Mouse (Mus musculus) CH12F3 (cell line): Measurements from ENCODE around the gene Zfp541.

Experiments
- in situ Hi-C: fragments of 300-500 bp; cut with MboI; formaldehyde crosslinking; loops from 2 replicates; pipeline ENCODE4 v1.14.3; 2020; ENCODE audit warnings: low sequenced_read_pairs

Gene Zfp541

DNA sequence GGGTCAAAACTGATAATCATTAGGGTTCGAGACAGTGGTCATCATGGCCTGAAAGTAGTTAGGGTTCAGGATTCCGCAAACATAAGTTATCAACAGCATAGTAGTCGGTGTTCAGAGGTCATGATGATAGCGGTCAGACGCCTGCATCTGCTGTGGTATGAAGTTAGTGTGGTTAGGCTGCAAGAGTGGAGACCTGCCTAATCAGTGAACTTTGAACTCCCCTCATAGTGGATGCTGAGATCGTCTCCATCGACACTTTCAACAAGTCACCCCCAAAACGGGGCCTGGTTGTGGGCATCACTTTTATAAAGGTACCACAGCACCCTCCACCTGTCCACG, 58.6 kb downstream of the Zfp541 start:
- in situ Hi-C loops: no loop called here

DNA sequence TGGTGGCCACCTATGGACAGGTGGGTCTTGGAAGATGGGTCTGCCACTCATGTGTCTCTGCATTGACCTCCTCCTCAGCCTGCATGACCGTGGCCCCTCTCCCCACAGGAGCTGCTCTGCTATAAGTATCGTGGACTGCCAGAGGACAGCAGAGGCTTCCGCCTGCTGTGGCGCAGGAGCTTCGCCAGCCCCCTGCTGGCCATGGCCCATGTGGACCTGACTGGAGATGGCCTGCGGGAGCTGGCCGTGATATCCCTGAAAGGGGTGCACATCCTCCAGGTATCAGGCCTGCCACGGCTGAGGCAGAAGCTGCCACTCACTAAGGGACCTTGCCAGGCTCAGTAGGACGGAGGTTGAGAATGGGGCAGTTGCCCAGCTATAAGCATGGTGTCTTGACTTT, 64.2 kb downstream of the Zfp541 start:
- in situ Hi-C loops: no loop called here

DNA sequence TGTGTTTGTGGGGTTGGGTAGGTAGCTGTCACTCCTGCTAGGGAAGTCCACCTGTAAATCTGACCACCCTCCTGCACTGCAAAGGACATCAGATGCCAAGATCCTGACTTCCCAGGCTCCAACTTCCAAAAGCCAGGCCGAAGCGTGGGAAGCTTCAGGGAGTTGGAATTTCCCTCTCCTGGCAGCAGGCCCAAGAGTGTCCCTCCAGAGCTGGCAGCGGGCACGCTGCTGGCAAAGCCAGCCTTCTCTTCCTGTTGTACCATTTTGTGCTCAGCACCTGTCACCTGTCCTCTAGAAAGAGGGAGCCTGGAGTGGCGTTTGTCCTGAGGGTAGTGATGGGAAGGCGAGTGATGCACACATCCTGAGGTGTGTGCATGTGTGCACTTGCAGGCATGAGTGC, 66.7 kb downstream of the Zfp541 start:
- in situ Hi-C loops: no loop called here

DNA sequence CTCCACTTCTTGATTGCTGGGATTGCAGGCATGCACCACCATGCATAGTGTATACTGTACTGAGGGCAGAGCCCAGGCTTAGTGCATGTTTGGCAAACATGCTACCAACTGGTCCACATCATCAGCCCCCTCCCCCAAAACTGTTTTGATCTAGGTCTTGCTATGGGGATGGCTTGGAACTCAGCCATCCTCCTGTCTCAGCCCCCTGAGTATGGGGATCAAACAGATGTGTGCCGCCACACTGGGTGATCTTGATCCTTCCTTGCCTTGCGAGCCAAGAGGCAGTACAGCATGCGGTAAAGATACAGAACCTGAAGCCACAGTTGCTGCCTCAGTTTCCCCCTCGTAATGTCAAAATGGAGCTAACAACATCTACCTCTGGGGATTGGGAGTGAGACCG, 67.3 kb downstream of the Zfp541 start:
- in situ Hi-C loops: no loop called here

DNA sequence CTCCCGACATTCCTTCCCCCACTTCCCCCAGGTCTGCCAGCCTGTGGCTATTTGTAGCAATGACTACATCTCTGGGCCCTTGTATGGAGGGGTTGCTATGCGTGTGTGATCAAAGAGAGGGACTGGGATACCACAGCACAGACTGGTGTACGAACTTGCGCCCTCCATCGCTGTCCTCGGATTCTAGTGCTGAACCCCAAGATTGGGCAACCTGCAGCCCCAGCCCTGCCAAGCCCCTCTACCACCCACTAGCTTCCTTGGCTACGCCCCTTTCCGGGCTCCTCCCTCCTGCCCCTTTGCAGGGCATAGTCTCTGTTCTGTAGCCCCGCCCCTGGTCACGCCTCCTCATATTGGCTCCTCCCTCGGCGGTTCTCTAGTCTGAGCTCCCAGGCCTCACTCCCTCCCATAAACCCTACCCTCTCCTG, 67.8 kb downstream of the Zfp541 start, which contains the start of gene Slc8a2:
TSS of gene Slc8a2 (plus strand) at position 406 of the 425 bp plus-strand sequence.
- in situ Hi-C loops: no loop called here

DNA sequence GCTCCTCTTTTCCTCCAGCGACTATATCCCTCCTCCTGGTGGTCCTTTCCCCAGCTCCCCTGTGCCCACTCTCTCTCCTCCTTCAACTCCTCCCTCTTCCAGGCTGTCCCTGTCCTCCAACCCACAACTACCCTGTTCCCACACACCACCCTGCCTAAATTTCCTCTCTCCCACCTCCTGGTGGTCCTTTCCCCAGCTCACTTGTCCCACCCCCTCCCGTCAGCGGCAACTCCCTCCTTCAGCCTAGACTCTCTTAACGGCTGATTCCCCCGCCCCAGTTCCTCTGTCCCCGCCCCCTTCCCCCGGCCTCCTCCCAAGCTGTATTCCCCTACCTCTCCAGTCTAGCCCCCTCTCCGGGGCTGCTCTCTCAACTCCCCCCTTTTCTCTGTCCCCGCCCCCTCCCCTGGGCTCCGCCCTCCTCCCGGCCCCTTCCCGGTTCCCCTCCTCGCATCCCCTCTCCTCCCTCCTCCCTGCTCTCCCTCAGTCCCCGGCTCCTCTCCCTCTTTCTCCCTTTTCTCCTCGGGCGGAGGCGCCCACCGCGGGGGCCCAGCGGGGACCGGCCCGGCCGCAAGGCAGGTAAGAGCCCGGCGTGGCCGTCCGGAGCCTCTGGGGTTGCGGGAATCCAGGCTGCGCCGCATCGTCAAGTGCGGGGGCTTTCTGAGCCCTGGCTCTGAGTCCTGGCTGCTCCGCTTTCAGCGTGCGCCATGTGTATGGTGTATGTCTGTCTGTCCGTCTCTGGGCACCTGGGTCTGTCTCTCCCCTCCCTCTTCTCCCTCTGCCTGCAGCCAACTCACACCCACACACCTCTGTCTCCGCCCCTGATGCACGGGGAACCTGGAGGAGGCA, 68.5 kb downstream of the Zfp541 start:
- in situ Hi-C loops: no loop called here

DNA sequence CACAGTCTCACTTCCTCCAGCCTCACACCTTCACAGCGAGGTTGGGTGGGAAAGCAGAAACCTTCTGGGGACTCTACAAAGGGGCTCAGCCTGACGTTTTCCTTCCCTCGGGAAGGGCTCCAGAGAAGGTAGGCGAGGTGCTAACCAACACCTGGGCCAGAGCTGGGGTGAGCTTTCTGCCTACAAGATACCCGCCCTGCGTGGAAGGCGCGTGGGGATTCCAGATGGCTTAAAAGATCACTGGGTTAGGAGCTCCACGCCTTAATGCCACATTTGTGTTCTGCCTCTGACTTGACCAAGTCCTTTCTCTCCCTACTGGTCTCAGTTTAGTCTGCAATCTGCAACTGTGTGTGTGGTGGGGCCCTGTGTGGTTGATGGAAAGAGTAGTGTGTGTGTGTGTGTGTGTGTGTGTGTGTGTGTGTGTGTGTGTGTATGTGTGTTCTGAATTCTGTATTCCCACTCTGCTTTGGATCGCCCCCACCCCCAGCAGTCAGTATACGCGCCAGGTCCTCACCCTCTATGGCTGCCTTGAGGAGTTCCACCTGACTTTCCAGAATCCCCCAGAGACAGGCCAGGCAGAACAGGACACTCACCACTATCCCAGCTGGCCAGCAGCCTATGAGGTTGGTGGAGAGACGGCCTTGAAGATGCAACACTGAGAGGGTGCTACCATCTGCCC, 69.5 kb downstream of the Zfp541 start:
- in situ Hi-C loops: no loop called here

DNA sequence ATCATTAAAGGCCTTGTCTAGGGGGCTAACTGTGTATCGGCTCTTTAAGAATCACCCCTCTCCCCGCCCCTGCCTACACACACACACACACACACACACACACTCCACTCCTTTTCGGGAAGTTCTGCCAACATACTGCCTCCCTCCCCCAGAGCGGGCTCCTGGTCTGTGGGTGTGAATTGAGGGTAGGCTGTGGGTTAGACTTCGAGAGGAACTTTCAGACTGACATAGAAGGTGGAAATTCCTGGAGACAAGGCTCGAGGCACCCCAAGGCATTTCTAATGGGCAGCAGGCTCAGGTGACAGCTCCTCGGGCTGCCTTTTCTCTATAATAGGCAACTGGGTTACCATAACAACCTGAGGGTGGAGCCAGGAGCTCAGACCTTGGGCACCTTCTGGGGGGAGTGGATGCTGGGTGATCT, 70.6 kb downstream of the Zfp541 start:
- in situ Hi-C loops: no loop called here

DNA sequence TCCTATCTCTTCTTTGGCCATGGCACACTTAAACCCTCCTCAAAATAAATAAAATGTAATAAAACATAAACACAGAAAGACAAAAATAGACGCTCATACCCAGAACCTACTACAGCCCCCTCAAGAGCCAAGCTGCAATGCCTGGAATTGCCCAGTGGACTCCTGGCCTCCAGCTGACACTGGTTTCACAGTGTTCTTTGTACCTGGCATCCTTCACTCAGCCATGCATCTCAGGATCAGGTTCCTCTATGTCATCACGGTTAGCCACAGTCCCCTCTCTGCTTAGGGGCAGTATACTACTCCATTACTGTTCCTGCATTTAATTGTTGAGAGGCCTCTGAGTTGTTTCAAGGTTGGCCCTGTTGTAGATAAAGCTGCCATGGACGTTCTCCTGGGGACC, 71.3 kb downstream of the Zfp541 start:
- in situ Hi-C loops: no loop called here

DNA sequence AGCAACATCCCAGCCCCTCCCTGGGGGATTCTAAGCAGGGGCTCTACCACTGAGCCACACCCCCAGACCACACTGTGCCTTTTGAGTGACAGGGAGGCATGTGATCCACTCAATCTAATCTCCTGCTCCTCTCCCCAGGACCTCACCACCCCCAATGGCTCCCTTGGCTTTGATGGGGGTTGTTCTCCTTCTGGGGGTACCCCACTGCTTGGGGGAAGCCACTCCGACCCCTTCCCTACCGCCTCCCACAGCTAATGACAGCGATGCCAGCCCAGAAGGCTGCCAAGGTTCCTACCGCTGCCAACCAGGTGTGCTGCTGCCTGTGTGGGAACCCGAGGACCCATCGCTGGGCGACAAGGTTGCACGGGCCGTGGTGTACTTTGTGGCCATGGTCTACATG, 72.1 kb downstream of the Zfp541 start:
- in situ Hi-C loops: no loop called here

DNA sequence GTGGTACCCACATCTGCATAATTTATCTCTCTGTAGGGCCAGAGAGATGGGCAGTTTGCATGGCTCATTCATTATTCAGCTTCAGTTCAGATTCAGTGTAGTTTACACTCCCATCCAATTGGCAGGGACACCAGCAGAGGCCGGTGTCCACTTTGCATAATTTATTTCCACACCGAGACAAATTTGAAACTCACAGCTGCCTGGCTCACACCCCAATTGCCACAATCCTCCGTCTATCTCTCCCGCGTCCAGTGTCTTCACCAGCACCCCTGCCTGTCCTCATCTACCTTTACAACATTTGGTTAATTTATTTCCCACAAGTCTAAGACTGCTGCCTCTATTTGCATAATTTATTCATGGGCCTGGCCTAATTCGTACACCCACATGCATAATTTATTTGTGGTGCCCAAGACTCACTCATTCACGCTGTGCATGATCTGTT, 73.4 kb downstream of the Zfp541 start:
- in situ Hi-C loops: no loop called here
